Mouse (Mus musculus) MEL (cell line): ENCODE data around the gene Ppp1r1b. TPM values are rescaled to one million over a fixed set of nuclear protein-coding genes. Genes with fewer than 3 reads are reported as not detected.
A peak's percentile ranks its signal among the peaks of the same experiment; 100 is the strongest.

Experiments
- DNase-seq: peaks from one replicate; pipeline ENCODE4 v3.0.0; 2011; ENCODE audit warnings: low read depth, low spot score
- H3K27ac ChIP-seq: 2 replicates; pipeline ENCODE4 v1.5.1; 2012; ENCODE audit warnings: low read depth, mild to moderate bottlenecking, control low read depth, low read length, moderate library complexity; ENCODE audit not compliant: control insufficient read depth
- H3K27me3 ChIP-seq, 2 experiments: fragments of 150-350 bp in 1 of 2; sonication (generic) in 1 of 2; 2 replicates each; pipeline ENCODE4 v1.6.1; 2012; ENCODE audit warnings: low read length in 2 of 2, mild to moderate bottlenecking in 2 of 2, improper control_type of control experiment in 1 of 2, moderate library complexity in 1 of 2; ENCODE audit not compliant: insufficient read depth in 2 of 2, control insufficient read depth in 1 of 2
- H3K36me3 ChIP-seq, 2 experiments: 2 replicates each; pipeline ENCODE4 v1.6.1; 2012 to 2014; ENCODE audit warnings: low read length in 2 of 2, improper control_type of control experiment in 1 of 2, inconsistent platforms in 1 of 2, mild to moderate bottlenecking in 1 of 2; ENCODE audit not compliant: insufficient read depth in 2 of 2, control insufficient read depth in 1 of 2
- H3K4me1 ChIP-seq, 2 experiments: fragments of 150-350 bp in 1 of 2; sonication (generic) in 1 of 2; 2 replicates each; pipeline ENCODE4 v1.6.1; 2012; ENCODE audit warnings: low read length in 2 of 2, improper control_type of control experiment in 1 of 2, mild to moderate bottlenecking in 1 of 2; ENCODE audit not compliant: insufficient read depth in 2 of 2, control insufficient read depth in 1 of 2
- H3K4me3 ChIP-seq, 2 experiments: fragments of 150-350 bp in 1 of 2; sonication (generic) in 1 of 2; 2 replicates each; pipeline ENCODE4 v1.5.1; 2012; ENCODE audit warnings: low read depth in 2 of 2, low read length in 2 of 2, mild to moderate bottlenecking in 2 of 2, moderate library complexity in 2 of 2, control low read depth in 1 of 2, improper control_type of control experiment in 1 of 2; ENCODE audit not compliant: control insufficient read depth in 1 of 2, insufficient read depth in 1 of 2
- H3K79me2 ChIP-seq: 2 replicates; pipeline ENCODE4 v1.6.1; 2012; ENCODE audit warnings: mild to moderate bottlenecking, low read length, moderate library complexity; ENCODE audit not compliant: control insufficient read depth, poor library complexity, insufficient read depth
- H3K9ac ChIP-seq: 2 replicates; pipeline ENCODE4 v1.6.1; 2012; ENCODE audit warnings: low read depth, mild to moderate bottlenecking, control low read depth, low read length, moderate library complexity; ENCODE audit not compliant: control insufficient read depth, poor library complexity, severe bottlenecking
- H3K9me3 ChIP-seq: fragments of 150-350 bp; sonication (generic); replicated peaks from 2 replicates; pipeline ENCODE4 v1.6.1; 2012; ENCODE audit warnings: mild to moderate bottlenecking, low read length, improper control_type of control experiment, moderate library complexity; ENCODE audit not compliant: insufficient read depth
- CHD2 ChIP-seq: IDR thresholded peaks from 2 replicates; pipeline ENCODE4 v1.6.1; 2011; ENCODE audit warnings: low read length, improper control_type of control experiment
- E2F4 ChIP-seq: IDR thresholded peaks from 2 replicates; pipeline ENCODE4 v1.6.1; 2011; ENCODE audit warnings: low read depth, low read length, improper control_type of control experiment, borderline replicate concordance
- ELF1 ChIP-seq: IDR thresholded peaks from 2 replicates; pipeline ENCODE4 v1.6.1; 2014; ENCODE audit warnings: low read depth, mild to moderate bottlenecking, inconsistent platforms, low read length, improper control_type of control experiment, moderate library complexity
- HCFC1 ChIP-seq: IDR thresholded peaks from 2 replicates; pipeline ENCODE4 v1.6.1; 2012; ENCODE audit warnings: low read depth, mild to moderate bottlenecking, inconsistent platforms, low read length, improper control_type of control experiment, moderate library complexity
- KAT2A ChIP-seq: conservative IDR thresholded peaks from 2 replicates; pipeline ENCODE4 v1.6.1; 2012; ENCODE audit warnings: low read depth, low read length, improper control_type of control experiment, inconsistent platforms
- MAFK ChIP-seq: IDR thresholded peaks from 2 replicates; pipeline ENCODE4 v1.6.1; 2011; ENCODE audit warnings: low read depth, mild to moderate bottlenecking, low read length, improper control_type of control experiment, borderline replicate concordance
- MAX ChIP-seq: IDR thresholded peaks from 2 replicates; pipeline ENCODE4 v1.6.1; 2011; ENCODE audit warnings: low read length, improper control_type of control experiment
- MAZ ChIP-seq: IDR thresholded peaks from 2 replicates; pipeline ENCODE4 v1.6.1; 2012; ENCODE audit warnings: low read depth, mild to moderate bottlenecking, inconsistent platforms, low read length, improper control_type of control experiment
- MEF2A ChIP-seq: IDR thresholded peaks from 2 replicates; pipeline ENCODE4 v1.6.1; 2014; ENCODE audit warnings: low read depth, mild to moderate bottlenecking, inconsistent platforms, low read length, improper control_type of control experiment; ENCODE audit not compliant: poor library complexity, insufficient replicate concordance, severe bottlenecking; ENCODE audit errors: extremely low read depth
- MXI1 ChIP-seq: IDR thresholded peaks from 2 replicates; pipeline ENCODE4 v1.6.1; 2011; ENCODE audit warnings: mild to moderate bottlenecking, low read depth, low read length, improper control_type of control experiment
- POLR2AphosphoS2 ChIP-seq: IDR thresholded peaks from 2 replicates; pipeline ENCODE4 v1.6.1; 2011; ENCODE audit warnings: low read length, improper control_type of control experiment
- SIN3A ChIP-seq: IDR thresholded peaks from 2 replicates; pipeline ENCODE4 v1.6.1; 2012; ENCODE audit warnings: low read length, improper control_type of control experiment, inconsistent platforms
- UBTF ChIP-seq: IDR thresholded peaks from 2 replicates; pipeline ENCODE4 v1.6.1; 2012; ENCODE audit warnings: low read depth, mild to moderate bottlenecking, inconsistent platforms, low read length, improper control_type of control experiment, moderate library complexity, borderline replicate concordance; ENCODE audit not compliant: insufficient read depth
- ZMIZ1 ChIP-seq: IDR thresholded peaks from 2 replicates; pipeline ENCODE4 v1.6.1; 2012; ENCODE audit warnings: low read depth, mild to moderate bottlenecking, inconsistent platforms, low read length, improper control_type of control experiment, moderate library complexity
- ZNF384 ChIP-seq: IDR thresholded peaks from 2 replicates; pipeline ENCODE4 v1.6.1; 2012; ENCODE audit warnings: low read depth, mild to moderate bottlenecking, inconsistent platforms, low read length, improper control_type of control experiment
- polyA plus RNA-seq, 2 experiments: library from polyadenylated mRNA; stranded (reverse) in 1 of 2; unstranded in 1 of 2; fragments of >175 nt in 1 of 2; fragments of >200 nt in 1 of 2; gene quantifications; 2 replicates each; pipeline versions ENCODE4 v1.2.1 to v1.2.4; 2012; ENCODE audit warnings: low replicate concordance in 2 of 2, low read depth in 1 of 2; ENCODE audit not compliant: insufficient read length in 2 of 2, insufficient read depth in 1 of 2, missing spikeins in 1 of 2
- total RNA-seq: library from RNA; depleted of rRNA; stranded (reverse); fragments of 300-350 nt; gene quantifications from 2 replicates; pipeline ENCODE4 v1.2.3, GENCODE M21; 2012

Ppp1r1b gene
- total and polyA plus RNA-seq, 3 experiments, result 35.2 to 114 TPM; not detected in 1

DNA sequence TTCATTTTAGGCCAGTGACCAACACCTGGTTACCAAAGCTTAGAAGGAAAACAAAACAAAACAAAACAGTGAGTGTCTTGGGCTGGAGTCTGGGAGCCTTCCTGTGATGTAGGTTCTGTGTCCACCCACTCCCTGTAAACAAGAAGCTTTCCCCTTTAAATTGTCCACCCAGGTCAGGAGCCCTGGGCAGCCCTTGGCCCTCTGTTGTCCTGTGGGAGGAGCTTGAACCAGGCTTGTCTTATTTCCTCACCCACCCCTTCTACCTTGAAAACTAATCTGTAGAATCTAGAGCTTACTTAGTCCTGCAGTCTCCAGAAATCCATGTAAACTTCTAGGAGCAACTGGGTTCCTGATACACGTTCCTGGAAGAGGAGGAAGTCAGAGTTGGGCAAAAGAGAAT is 26.0 kb upstream of the Ppp1r1b start:
- Histone ChIP-seq H3K27me3 (peaks cover 9 to 39% of the 10 kb centered on the region in 2 experiments), H3K9ac (no peak overlapping the region), H3K27ac (no peak overlapping the region), H3K4me1 (no peaks in the 10 kb centered on the region), H3K79me2 (no peaks in the 10 kb centered on the region), H3K36me3 (no peaks in the 10 kb centered on the region), H3K9me3 (no peaks in the 10 kb centered on the region), H3K4me3 (no peak overlapping the region)
- no peak for DNase-seq
- no peak for TF ChIP-seq MEF2A
- TF ChIP-seq MAFK, result no peak
- TF ChIP-seq UBTF, result no peak
- no peak for TF ChIP-seq SIN3A
- no peak for TF ChIP-seq MAX
- no peak for TF ChIP-seq HCFC1
- no peak for TF ChIP-seq ELF1
- TF ChIP-seq CHD2, result no peak
- TF ChIP-seq ZMIZ1, result no peak
- TF ChIP-seq KAT2A, result no peak
- no peak for TF ChIP-seq MAZ
- no peak for TF ChIP-seq E2F4
- TF ChIP-seq ZNF384, result no peak

DNA sequence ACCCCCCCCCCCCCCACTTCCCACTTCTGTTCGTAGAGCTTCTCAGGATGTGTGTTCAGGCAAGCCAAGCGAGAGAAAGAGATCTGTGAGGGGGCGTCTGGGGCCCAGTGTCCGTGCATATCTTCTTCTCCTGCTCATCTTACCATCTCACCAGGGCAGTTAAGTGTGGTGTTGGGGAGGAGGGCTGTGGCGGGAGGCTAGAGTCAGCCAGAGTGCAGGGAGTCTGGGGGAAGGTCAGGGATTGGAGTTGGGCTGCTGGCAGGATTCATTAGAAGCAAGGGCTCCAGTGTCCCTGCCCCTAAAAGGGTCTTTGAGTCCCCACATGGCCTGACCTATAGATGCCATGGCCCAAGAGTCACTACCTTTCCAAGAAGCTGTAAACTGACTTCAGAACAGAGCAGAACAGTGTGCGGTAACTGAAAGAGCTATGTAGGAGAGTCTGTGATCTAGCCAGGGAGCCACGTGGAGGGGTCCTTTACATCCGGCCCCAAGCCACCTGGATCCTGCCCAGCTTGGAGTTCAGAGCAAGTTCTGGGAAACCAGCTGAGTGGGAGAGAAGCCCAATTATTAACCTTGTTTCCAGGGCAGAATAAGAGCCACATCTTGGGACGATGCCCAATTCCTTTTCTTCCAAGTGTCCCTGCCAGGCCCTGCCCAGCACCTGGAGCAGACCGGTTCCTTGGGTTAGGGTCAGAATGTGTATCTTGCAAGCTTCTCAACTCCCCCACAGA is 24.9 kb upstream of the Ppp1r1b start:
- H3K4me1 ChIP-seq, result no peaks in the 10 kb centered on the region
- DNase-seq, result no peak
- no peaks in the 10 kb centered on the region for H3K36me3 ChIP-seq
- H3K27me3 ChIP-seq, result peaks cover 9 to 35% of the 10 kb centered on the region in 2 experiments
- H3K79me2 ChIP-seq, result no peaks in the 10 kb centered on the region
- H3K27ac ChIP-seq, result no peak overlapping the region
- no peak overlapping the region for H3K9ac ChIP-seq
- H3K9me3 ChIP-seq, result no peaks in the 10 kb centered on the region
- H3K4me3 ChIP-seq, result no peak overlapping the region
- TF ChIP-seq POLR2AphosphoS2 (no peak), MXI1 (0 out of 2 replicates have a peak, but pooled peaks have one; percentile 4)
